Mouse (Mus musculus): ENCODE data around the gene Elob. TPM values are rescaled to one million over a fixed set of nuclear protein-coding genes. Genes with fewer than 3 reads are reported as not detected.

The Elob gene
- total RNA-seq, 2 experiments from 2014 or later = 381 to 387 TPM

GRCm38 (mm10) chr17:23788973-23789372 lies 40.0 kb downstream of the Elob start:
- no peak for DNase-seq (ENCODE audit: extremely low spot score in 1 of 2, low spot score in 1 of 2)

DNA sequence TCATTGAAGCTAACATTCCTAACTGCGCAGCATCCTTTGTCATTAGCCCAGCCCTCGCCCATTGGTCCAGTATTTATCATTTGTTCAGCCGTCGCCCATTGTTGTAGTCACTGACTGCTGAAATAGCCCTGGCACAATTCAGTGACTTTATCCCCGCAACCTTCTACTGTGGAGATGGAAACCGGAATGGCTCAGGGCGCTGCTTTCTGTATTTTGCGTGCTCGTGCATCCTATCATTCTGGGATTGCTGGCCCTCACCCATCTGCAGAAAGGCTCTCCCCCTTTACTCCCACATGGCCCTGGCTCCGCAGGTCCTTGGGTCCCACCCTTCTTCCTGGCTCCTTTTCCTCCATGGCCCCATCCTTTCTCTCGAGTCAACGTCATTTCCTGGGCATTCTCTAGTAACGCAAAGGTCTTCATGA lies 42.4 kb downstream of the Elob start:
- DNase-seq (ENCODE audit: extremely low spot score in 1 of 2, low spot score in 1 of 2) = no peak

DNA sequence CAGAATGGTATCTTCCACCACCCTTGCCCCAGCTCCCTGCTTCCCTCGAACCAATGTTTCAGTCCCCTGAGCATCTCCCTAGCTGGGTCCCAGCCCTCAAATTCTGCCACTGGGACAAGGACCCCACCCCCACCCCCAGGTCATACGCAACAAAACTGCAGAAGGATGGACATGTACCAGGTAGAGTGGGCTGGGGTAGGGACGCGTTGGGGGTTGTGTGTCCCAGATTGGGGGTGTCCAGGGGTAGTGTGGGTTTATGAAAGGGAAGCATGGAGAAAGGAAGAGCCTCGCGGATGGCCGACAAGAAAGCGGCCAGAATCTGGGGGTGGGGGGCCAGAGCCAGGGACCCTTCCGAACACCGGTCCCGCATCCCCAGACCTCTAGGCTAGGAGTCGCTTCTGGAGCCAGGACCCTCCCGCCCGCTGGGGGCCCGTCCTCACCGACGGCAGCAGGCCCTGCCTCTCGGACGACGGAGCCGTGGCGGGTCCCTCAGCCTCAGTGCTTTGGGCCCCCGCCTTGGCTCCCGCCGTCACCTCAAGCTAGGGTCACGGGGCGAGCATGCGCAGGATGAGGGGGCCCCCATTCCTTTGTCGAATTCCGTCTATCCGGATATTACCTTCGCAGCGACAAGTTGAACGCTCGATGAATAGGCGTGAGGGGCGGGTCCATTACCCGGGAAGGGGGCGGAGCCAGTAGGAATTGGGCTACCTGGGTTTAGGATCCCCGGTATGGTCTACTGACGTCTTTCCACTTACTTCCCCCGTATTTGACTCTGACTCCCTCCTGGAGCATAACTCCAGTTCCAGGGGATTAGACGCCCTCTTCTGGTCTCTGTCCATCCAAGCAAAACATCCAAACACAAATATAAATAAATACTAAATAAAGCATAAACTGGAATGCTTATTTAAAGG lies 43.1 kb downstream of the Elob start, which contains the start of gene Flywch2:
Flywch2 (minus strand) TSS at position 521 of the 911 bp plus-strand sequence.
- DNase-seq (ENCODE audit: extremely low spot score in 1 of 2, low spot score in 1 of 2) = peak; percentile 65 to 72

- no peak for DNase-seq (ENCODE audit: extremely low spot score in 1 of 2, low spot score in 1 of 2)
These were observed 45.6 kb downstream of the Elob start for GRCm38 (mm10) chr17:23783352-23783751.

GRCm38 (mm10) chr17:23778447-23778846 lies 50.5 kb downstream of the Elob start:
- DNase-seq (ENCODE audit: extremely low spot score in 1 of 2, low spot score in 1 of 2) = no peak

DNA sequence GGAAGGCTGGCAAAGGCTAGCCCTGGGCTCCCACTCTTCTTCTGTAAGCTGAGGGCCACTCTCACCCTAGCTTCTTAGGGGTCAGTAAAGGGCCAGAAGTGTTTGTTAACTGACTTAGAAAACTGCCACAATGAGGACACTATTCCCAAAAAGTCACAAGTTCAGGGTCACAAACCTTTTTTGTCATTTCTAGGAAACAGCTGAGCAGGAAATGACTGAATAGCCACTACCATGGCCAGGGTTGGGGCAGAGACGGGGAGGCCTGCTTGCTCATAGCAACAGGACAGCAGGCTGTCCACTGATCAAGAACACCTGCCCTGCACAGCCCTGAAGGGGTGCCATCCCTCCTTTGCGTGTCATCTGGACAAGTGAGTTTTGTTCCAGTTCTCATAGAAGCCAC lies 51.8 kb downstream of the Elob start:
- no peak for DNase-seq (ENCODE audit: extremely low spot score in 1 of 2, low spot score in 1 of 2)

GRCm38 (mm10) chr17:23776216-23776615 lies 52.7 kb downstream of the Elob start:
- DNase-seq (ENCODE audit: extremely low spot score in 1 of 2, low spot score in 1 of 2) = no peak

Small RNAs within 50 kb of the gene (microRNA-seq; reads per million reads assigned to microRNA genes)
- gene Mir5125 = 2.8 to 4.0 reads per million in 2 experiments

Other genes starting within 250 kb of the Elob start
- gene Zfp13, start 229.6 kb downstream of the Elob start, total RNA-seq (2021) = 10 to 100 TPM; 30.2 to 35.1 TPM
- gene Zscan10, start 228.3 kb downstream of the Elob start, total RNA-seq (2021) = not detected
- under 1 TPM; 0.19 to 0.22 TPM for gene Mmp25, start 183.9 kb downstream of the Elob start, total RNA-seq (2021)
- not detected for gene Bicdl2, start 168.6 kb downstream of the Elob start, total RNA-seq (2021)
- gene Hcfc1r1, start 155.5 kb downstream of the Elob start, total RNA-seq (2021) = 100 to 1,000 TPM; 119 to 129 TPM
- 10 to 100 TPM in 1 of 2 experiments, 1 to 10 TPM in 1; 9.0 to 10.1 TPM for gene Thoc6, start 155.3 kb downstream of the Elob start, total RNA-seq (2021)
- gene Tnfrsf12a, start 151.7 kb downstream of the Elob start, total RNA-seq (2021) = 1 to 10 TPM; 5.8 to 8.8 TPM
- gene Cldn6, start 149.9 kb downstream of the Elob start, total RNA-seq (2021) = not detected
- not detected for gene Cldn9, start 145.1 kb downstream of the Elob start, total RNA-seq (2021)
- under 1 TPM; 0.17 to 0.61 TPM for gene 1520401A03Rik, start 106.4 kb downstream of the Elob start, total RNA-seq (2021)
- gene Pkmyt1, start 102.8 kb downstream of the Elob start, total RNA-seq (2021) = 1 to 10 TPM; 2.7 to 3.7 TPM
- gene Paqr4, start 88.3 kb downstream of the Elob start, total RNA-seq (2021) = 10 to 100 TPM; 55.1 to 58.7 TPM
- gene Kremen2, start 83.3 kb downstream of the Elob start, total RNA-seq (2021) = under 1 TPM; 0.28 to 0.49 TPM
- gene Flywch1, start 57.5 kb downstream of the Elob start, total RNA-seq (2021) = 100 to 1,000 TPM; 263 to 298 TPM
- 10 to 100 TPM; 11.3 to 18.4 TPM for gene Flywch2, start 43.1 kb downstream of the Elob start, total RNA-seq (2021)
- 100 to 1,000 TPM; 400 to 605 TPM for gene Srrm2, start 38.6 kb downstream of the Elob start, total RNA-seq (2021)
- not detected for gene Prss33, start 6.9 kb upstream of the Elob start, total RNA-seq (2021)
- gene Prss32, start 14.7 kb upstream of the Elob start, total RNA-seq (2021) = not detected
- gene Prss41, start 15.0 kb upstream of the Elob start, total RNA-seq (2021) = 1 to 10 TPM; 1.8 to 2.0 TPM
- gene Prss21, start 38.9 kb upstream of the Elob start, total RNA-seq (2021) = not detected
- gene Dcpp1, start 51.7 kb upstream of the Elob start, total RNA-seq (2021) = not detected
- gene Dcpp2, start 51.7 kb upstream of the Elob start, total RNA-seq (2021) = not detected
- not detected for gene Dcpp3, start 88.3 kb upstream of the Elob start, total RNA-seq (2021)
- not detected for gene Sbp, start 112.5 kb upstream of the Elob start, total RNA-seq (2021)
- gene Sbpl, start 126.1 kb upstream of the Elob start, total RNA-seq (2021) = not detected
- gene Prss30, start 151.4 kb upstream of the Elob start, total RNA-seq (2021) = under 1 TPM in 1 of 2 experiments, not detected in 1; 0.23 TPM
- not detected for gene Prss22, start 169.0 kb upstream of the Elob start, total RNA-seq (2021)
- not detected for gene Prss27, start 209.0 kb upstream of the Elob start, total RNA-seq (2021)
- 10 to 100 TPM; 30.7 to 34.9 TPM for gene Kctd5, start 244.3 kb upstream of the Elob start, total RNA-seq (2021)